Mouse (Mus musculus) layer of hippocampus, postnatal 25 days (tissue): ENCODE measurements around the gene Cep104. TPM values are rescaled to one million over a fixed set of nuclear protein-coding genes. Genes with fewer than 3 reads are reported as not detected.

ENCODE experiments used
- DNase-seq, 2 experiments: peaks; one replicate each; pipeline ENCODE4 v3.0.0; 2022; ENCODE audit warnings: mixed read lengths in 2 of 2, low spot score in 1 of 2; ENCODE audit errors: extremely low spot score in 1 of 2
- total RNA-seq, 2 experiments: library from RNA; stranded (reverse); gene quantifications; 2 replicates each; pipeline ENCODE4 v1.2.3; 2021

The Cep104 gene
- 10 to 100 TPM; 31.0 to 31.3 TPM for total RNA-seq

GRCm38 (mm10) chr4:153974431-153975291, at the start of gene Cep104, which contains the start of gene Dffb:
Gene Cep104 (plus strand): TSS chr4:153975194.
Gene Dffb (minus strand): TSS chr4:153975126.
- peak; percentile 91 to 94 for DNase-seq

DNA sequence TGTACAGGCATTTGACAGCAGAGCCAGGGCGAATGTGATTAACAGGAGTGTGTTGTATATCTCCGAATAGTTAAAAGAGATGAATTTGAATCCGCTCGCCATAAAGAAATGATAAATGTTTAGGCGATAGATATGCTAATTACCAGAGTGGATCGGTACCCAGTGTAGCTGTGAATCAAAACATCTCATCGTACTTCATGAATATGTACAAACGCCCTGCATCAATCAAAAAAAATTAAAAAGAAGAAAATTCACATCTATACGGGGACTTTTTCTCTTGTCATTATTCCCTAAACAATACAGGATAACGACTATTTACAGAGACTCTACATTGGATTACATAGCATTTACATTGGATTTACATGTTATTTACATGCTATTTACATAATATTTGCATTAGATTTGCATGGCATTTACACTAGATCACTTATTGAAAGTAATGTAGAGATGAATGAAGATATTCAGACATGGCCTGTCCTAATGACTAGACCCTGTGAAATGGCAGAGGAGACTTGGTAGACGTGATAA, 46.2 kb upstream of the Cep104 start:
- no peak for DNase-seq

- DNase-seq: no peak
Measured at GRCm38 (mm10) chr4:153929425-153929824, 45.6 kb upstream of the Cep104 start.

DNA sequence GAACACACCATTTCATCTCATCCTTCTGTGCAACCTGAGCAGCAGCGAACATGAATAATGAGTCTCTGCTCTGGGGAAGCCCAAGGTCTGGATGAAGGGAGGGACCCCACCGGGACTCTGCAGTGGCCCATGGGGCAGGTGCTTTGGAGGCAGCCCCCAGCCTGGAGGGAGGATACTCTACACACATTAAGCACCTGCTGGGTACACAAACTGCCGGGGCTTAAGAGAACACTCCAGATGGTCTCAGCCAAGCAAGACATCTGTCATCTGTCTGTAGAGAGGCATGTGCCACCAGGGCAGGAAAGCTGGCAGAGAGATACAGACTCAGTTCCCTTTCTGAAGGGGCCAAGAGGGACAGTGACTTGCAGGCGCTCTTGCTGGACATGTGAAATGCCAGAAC, 45.1 kb upstream of the Cep104 start:
- peak; percentile 21 to 41 for DNase-seq

DNA sequence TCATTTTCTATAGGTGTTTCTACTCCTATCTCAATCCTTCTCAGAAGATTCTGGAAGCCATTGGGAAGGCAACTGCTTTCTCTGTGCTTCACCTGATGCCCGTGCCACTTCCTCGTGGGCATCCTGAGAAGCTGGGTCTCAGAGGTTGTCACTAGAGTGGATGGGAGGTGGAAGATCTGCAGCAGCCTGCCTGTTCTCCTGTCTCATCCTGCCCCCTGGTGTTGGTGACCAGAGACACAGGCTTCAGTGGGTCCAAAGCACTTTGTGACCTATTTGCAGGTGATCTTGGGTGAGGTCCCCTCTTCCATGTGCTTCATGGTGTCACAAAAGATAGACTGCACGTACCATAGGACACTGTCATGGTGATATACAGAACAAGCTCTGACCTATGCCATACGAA, 31.8 kb upstream of the Cep104 start:
- DNase-seq: peak; percentile 43 to 66

- no peak for DNase-seq
Measured at GRCm38 (mm10) chr4:153944261-153944660, 30.7 kb upstream of the Cep104 start.

DNA sequence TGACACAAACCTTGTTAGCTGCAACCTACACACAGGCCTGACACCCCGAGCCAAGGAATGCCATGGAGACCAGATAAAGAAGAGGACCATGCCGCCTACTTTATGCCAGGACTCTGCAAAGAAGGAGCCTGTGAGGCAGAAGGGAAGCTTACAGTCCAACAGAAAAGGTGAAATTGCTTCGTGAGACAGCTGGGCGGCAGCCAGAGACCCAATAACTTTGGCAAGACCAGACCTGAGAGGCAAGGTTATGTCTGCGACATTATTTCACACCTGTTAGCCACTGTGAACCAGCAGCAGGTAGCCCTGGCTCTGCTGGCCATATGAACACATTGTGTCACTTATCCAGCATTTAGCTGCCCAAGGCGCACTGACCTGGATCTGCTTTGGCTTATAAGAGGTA, 29.3 kb upstream of the Cep104 start:
- no peak for DNase-seq

DNA sequence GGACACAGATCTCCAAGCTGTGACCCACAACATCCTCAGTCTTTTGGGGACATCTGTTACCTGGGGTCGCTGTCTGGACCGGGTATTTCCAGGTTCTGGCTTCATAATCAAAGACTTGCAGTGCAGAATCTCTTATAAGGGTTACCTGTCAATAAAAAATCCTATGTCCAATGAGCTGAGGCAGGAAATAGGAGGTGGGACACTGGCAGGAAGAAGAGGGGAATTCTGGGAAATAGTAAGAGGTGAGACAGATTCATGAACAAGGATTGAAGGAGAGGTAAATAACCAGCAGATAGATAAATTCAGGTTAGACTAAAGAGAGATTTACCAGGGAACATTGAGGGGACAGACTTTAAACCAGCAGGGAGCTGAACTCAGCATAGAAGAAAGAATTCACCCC, 24.6 kb upstream of the Cep104 start:
- no peak for DNase-seq

GRCm38 (mm10) chr4:153951150-153951549, 23.8 kb upstream of the Cep104 start:
- no peak for DNase-seq

DNA sequence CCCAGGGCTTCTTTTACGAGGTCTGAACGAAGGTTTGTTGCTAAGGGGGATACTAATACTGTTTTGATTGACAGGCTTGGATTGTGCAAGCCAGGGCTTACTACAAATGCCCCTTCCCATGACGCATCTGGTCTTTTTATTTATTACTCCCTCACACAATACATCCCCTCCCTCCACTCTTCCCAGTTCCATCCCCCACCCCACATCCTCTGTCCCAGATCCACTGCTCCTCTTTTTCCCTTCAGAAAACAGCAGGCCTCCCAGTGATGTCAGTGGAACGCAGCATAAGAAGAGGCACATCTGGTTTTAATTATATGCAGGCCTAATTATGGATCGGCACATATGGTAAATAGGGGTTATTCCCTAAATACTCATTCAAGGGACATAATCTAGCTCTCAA, 23.3 kb upstream of the Cep104 start:
- no peak for DNase-seq

- DNase-seq: no peak
Measured at GRCm38 (mm10) chr4:153955651-153956050, 19.3 kb upstream of the Cep104 start.

- DNase-seq: peak; percentile 92 to 94
Measured at GRCm38 (mm10) chr4:153956569-153957405, 18.2 kb upstream of the Cep104 start, which contains the start of gene A430005L14Rik. Gene A430005L14Rik (plus strand): TSS chr4:153957237.

- no peak for DNase-seq
Measured at GRCm38 (mm10) chr4:153957444-153958250, 17.3 kb upstream of the Cep104 start.

DNA sequence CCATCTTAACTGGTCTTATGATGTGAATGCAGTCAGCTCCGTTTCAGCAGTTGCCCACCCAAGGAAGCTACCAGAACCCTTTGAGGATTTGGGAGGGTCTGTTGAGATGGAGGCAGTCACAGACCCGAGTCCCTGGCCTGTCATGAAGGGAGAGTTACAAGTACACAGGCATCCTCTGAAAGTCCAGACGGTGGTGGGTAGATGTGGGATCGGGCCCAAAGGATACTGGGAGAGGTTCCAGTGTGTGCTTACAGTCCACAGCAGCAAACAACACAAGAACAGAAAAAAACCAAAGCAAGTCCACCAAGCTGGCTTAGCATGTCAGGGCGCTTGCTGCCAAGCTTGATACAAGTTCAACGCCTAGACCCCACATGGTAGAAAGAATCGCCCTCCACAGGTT, 12.4 kb upstream of the Cep104 start:
- no peak for DNase-seq

- DNase-seq: no peak
Measured at GRCm38 (mm10) chr4:153966651-153967050, 8.3 kb upstream of the Cep104 start.

DNA sequence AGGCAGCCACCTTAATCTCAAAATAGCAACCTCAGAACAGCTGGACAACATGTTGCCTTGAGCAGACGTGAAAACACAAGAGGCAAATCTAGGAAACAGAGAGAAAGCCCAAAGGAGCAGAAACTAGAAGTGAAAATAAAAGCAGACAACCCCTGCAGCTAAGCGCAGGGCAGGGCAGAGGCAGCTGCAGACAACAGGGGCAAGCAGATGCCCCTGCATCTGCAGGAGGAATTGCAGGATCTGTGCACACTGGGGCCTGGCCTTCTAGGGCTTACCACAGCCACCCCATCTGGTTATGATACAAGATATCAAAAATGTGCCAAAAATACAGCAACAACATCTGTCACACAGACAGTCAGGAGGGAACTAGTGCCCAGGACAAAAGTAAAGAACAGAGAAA, 7.4 kb upstream of the Cep104 start:
- no peak for DNase-seq

DNA sequence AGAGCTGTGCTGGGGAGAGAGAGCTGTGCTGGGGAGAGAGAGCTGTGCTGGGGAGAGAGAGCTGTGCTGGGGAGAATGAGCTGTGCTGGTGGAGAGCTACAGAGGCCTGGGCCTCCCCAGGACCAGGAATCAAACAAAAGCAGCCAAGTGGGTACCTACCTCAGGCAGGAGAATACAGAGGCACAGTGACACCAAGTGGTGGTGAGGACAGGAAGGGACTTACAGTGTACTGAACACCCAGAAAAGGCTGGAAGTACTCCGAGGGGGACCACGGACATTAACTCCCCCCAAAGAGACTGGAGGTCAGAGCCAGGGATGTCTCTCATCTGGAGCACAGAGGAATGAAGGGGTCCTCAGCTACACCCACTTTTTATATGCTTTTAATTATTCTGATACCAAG, 6.9 kb upstream of the Cep104 start:
- DNase-seq: no peak

DNA sequence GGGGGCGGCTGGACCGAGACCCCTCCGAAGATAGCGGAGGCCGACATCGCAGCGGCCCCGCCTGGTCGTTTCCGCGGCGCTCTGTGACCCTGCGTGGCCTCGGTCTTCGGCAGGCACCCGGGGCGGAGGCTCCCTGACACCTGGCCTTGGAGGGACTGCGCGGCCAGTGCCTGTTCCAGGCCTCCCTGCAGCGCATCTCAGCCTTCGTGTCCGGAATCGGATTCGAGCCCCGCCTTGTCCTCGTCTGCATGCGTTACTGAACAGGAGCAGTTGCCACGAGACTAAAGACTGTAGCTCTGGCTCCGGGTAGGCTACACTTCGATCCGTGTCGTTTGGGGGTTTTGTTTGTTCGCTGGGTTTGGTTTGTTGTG, 283 bp downstream of the Cep104 start:
- DNase-seq: no peak

GRCm38 (mm10) chr4:153975768-153976167, 774 bp downstream of the Cep104 start:
- DNase-seq: no peak

DNA sequence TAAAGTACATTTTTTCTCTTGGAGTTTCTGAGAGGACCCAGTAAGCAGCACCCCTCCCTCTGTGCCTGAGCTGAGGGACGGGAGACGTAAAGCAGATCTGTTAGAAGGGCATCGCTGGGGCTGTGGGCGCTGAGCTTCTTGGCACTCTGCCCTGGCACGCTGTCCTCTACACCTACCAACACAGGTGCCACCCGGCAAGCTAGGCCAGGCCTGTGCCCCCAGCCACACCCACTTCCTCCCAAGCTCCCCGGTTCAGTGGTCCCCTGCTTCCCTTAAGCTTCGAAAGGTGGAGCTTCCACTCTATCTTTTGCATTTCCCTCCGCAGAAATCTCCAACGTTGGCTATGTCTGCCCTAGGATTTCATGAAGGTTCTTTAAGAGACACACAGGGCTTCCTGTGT, 4.2 kb downstream of the Cep104 start:
- no peak for DNase-seq
